Mouse (Mus musculus): ENCODE data around the gene Rnf10. TPM values are rescaled to one million over a fixed set of nuclear protein-coding genes. Genes with fewer than 3 reads are reported as not detected.

The Rnf10 gene
- polyA plus RNA-seq, 1 experiment = 178 TPM

- Histone ChIP-seq H3K36me3 (ENCODE audit: control insufficient read depth, insufficient read depth, low read length) (peaks cover 29% of the 10 kb centered on the region), H3K4me3 (ENCODE audit: control insufficient read depth, insufficient read depth, low read length) (peak overlapping the region; percentile 76), H3K27ac (ENCODE audit: control insufficient read depth, insufficient read depth, low read length) (no peak overlapping the region), H3K27me3 (ENCODE audit: control insufficient read depth, insufficient read depth, low read length) (no peaks in the 10 kb centered on the region; the same call in 1 of the 2 replicates), H3K4me1 (replicated peaks; ENCODE audit: control insufficient read depth, insufficient read depth, low read length) (peaks cover 13% of the 10 kb centered on the region)
- TF ChIP-seq POLR2A (IDR thresholded peaks at IDR 0.05; ENCODE audit: control insufficient read depth, extremely low read depth, insufficient read depth, low read length, poor library complexity) (peak; percentile 80), CTCF (IDR thresholded peaks at IDR 0.05; ENCODE audit: borderline replicate concordance, control insufficient read depth, extremely low read depth, insufficient read depth, low read length, poor library complexity) (no peak)
- WGBS = under 1% methylated on average over 88 of the region's 88 CpGs
- peak; percentile 93 for DNase-seq
These were observed 34.6 kb downstream of the Rnf10 start for GRCm38 (mm10) chr5:115237803-115238728.

- no peak within 1 kb of the TSS for H3K27ac ChIP-seq (ENCODE audit: control insufficient read depth, insufficient read depth, low read length)
- TF ChIP-seq CTCF (IDR thresholded peaks at IDR 0.05; ENCODE audit: borderline replicate concordance, control insufficient read depth, extremely low read depth, insufficient read depth, low read length, poor library complexity) (peak; percentile 87; the same call in 1 of the 2 replicates), POLR2A (IDR thresholded peaks at IDR 0.05; ENCODE audit: control insufficient read depth, extremely low read depth, insufficient read depth, low read length, poor library complexity) (no peak)
- no peaks in the 10 kb centered on the region; the same call in 1 of the 2 replicates for H3K27me3 ChIP-seq (ENCODE audit: control insufficient read depth, insufficient read depth, low read length)
- peaks cover 13% of the 10 kb centered on the region for H3K4me1 ChIP-seq (replicated peaks; ENCODE audit: control insufficient read depth, insufficient read depth, low read length)
- 3% methylated on average over 21 of the region's 21 CpGs for WGBS
- peak; percentile 89 for DNase-seq
- peak within 1 kb of the TSS; percentile 44 for H3K4me3 ChIP-seq (ENCODE audit: control insufficient read depth, insufficient read depth, low read length)
- peaks cover 7% of the 10 kb centered on the region for H3K36me3 ChIP-seq (ENCODE audit: control insufficient read depth, insufficient read depth, low read length)
These were observed 36.9 kb downstream of the Rnf10 start, which contains the start of gene Pop5 for GRCm38 (mm10) chr5:115235786-115236263. TSS of gene Pop5 (plus strand) at chr5:115235836.

- no peaks in the 10 kb centered on the region; the same call in 1 of the 2 replicates for H3K27me3 ChIP-seq (ENCODE audit: control insufficient read depth, insufficient read depth, low read length)
- no peak overlapping the region for H3K27ac ChIP-seq (ENCODE audit: control insufficient read depth, insufficient read depth, low read length)
- peak; percentile 43 for DNase-seq
- 1% methylated on average over 45 of the region's 45 CpGs for WGBS
- TF ChIP-seq POLR2A (IDR thresholded peaks at IDR 0.05; ENCODE audit: control insufficient read depth, extremely low read depth, insufficient read depth, low read length, poor library complexity) (no peak), CTCF (IDR thresholded peaks at IDR 0.05; ENCODE audit: borderline replicate concordance, control insufficient read depth, extremely low read depth, insufficient read depth, low read length, poor library complexity) (peak; percentile 52; the same call in 1 of the 2 replicates)
- peaks cover 2% of the 10 kb centered on the region for H3K36me3 ChIP-seq (ENCODE audit: control insufficient read depth, insufficient read depth, low read length)
- peak overlapping the region; percentile 44 for H3K4me3 ChIP-seq (ENCODE audit: control insufficient read depth, insufficient read depth, low read length)
- peaks cover 13% of the 10 kb centered on the region for H3K4me1 ChIP-seq (replicated peaks; ENCODE audit: control insufficient read depth, insufficient read depth, low read length)
These were observed 37.4 kb downstream of the Rnf10 start for GRCm38 (mm10) chr5:115235323-115235771.

GRCm38 (mm10) chr5:115234519-115234918 is 38.2 kb downstream of the Rnf10 start:
- H3K4me1 ChIP-seq (replicated peaks; ENCODE audit: control insufficient read depth, insufficient read depth, low read length) = peaks cover 13% of the 10 kb centered on the region
- 86% methylated on average over 6 of the region's 6 CpGs for WGBS
- no peaks in the 10 kb centered on the region for H3K36me3 ChIP-seq (ENCODE audit: control insufficient read depth, insufficient read depth, low read length)
- H3K27ac ChIP-seq (ENCODE audit: control insufficient read depth, insufficient read depth, low read length) = no peak overlapping the region
- DNase-seq = no peak
- no peak for TF ChIP-seq POLR2A (IDR thresholded peaks at IDR 0.05; ENCODE audit: control insufficient read depth, extremely low read depth, insufficient read depth, low read length, poor library complexity)
- no peak for TF ChIP-seq CTCF (IDR thresholded peaks at IDR 0.05; ENCODE audit: borderline replicate concordance, control insufficient read depth, extremely low read depth, insufficient read depth, low read length, poor library complexity)
- no peak overlapping the region for H3K4me3 ChIP-seq (ENCODE audit: control insufficient read depth, insufficient read depth, low read length)
- no peaks in the 10 kb centered on the region; the same call in 1 of the 2 replicates for H3K27me3 ChIP-seq (ENCODE audit: control insufficient read depth, insufficient read depth, low read length)

DNA sequence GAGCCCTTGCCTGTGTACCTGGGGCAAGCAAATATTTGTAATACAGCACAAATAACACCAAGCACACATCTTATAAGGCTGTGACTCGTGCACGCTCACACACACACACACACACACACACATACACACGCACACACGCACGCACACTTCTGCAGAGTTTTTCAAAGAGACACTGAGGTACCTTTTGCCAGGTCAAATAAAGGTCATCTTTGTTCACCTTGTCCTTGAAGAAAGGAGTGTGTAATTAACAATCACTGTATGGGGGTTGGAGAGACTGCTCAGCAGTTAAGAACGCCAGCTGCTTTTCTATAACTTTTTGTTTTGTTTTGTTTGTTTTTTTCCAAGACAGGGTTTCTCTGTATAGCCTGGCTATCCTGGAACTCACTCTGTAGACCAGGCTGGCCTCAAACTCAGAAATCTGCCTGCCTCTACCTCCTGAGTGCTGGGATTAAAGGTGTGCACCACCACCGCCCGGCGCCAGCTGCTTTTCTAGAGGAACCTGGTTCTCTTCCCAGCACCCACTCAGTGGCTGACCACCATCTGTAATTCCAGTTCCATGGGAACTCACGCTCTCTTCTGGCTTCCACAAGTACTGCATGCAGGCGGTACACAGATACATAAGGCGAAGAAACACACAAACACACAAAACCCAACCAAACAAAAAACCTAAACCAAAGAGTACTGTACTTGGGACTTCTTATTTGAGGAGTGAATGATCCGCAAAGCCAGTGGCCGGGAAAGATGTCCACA is 39.5 kb downstream of the Rnf10 start:
- 98% methylated on average over 14 of the region's 14 CpGs for WGBS
- TF ChIP-seq CTCF (IDR thresholded peaks at IDR 0.05; ENCODE audit: borderline replicate concordance, control insufficient read depth, extremely low read depth, insufficient read depth, low read length, poor library complexity) (no peak), POLR2A (IDR thresholded peaks at IDR 0.05; ENCODE audit: control insufficient read depth, extremely low read depth, insufficient read depth, low read length, poor library complexity) (no peak)
- no peak for DNase-seq

DNA sequence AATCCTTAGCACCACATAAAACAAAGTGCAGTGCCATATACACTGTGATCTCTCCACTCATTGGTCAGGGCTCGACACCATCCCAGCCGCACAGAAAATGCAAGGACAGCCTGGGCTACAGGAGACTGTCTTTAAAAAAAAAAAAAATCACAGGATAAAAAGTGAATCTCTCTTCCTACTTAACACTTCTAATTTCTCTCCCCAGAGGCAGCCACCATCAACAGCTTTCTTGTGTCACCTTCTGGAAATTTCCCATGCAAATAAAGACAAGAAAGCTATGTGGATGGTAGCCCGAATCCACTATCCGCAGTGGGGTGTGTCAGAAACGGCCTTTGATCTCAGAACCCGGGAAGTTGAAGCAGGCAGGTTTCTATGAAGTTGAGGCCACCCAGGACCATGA is 40.2 kb downstream of the Rnf10 start:
- Histone ChIP-seq H3K36me3 (ENCODE audit: control insufficient read depth, insufficient read depth, low read length) (no peaks in the 10 kb centered on the region), H3K27ac (ENCODE audit: control insufficient read depth, insufficient read depth, low read length) (no peak overlapping the region), H3K4me3 (ENCODE audit: control insufficient read depth, insufficient read depth, low read length) (no peak overlapping the region), H3K4me1 (replicated peaks; ENCODE audit: control insufficient read depth, insufficient read depth, low read length) (peaks cover 8% of the 10 kb centered on the region), H3K27me3 (ENCODE audit: control insufficient read depth, insufficient read depth, low read length) (no peaks in the 10 kb centered on the region; the same call in 1 of the 2 replicates)
- DNase-seq = no peak
- TF ChIP-seq CTCF (IDR thresholded peaks at IDR 0.05; ENCODE audit: borderline replicate concordance, control insufficient read depth, extremely low read depth, insufficient read depth, low read length, poor library complexity) = no peak
- TF ChIP-seq POLR2A (IDR thresholded peaks at IDR 0.05; ENCODE audit: control insufficient read depth, extremely low read depth, insufficient read depth, low read length, poor library complexity) = no peak
- WGBS = 74% methylated on average over 6 of the region's 6 CpGs

More for the DNA sequence above, 39.5 kb downstream of the Rnf10 start:
- H3K27me3 ChIP-seq (ENCODE audit: control insufficient read depth, insufficient read depth, low read length) = no peaks in the 10 kb centered on the region; the same call in 1 of the 2 replicates
- H3K4me1 ChIP-seq (replicated peaks; ENCODE audit: control insufficient read depth, insufficient read depth, low read length) = peaks cover 9% of the 10 kb centered on the region
- no peak overlapping the region for H3K27ac ChIP-seq (ENCODE audit: control insufficient read depth, insufficient read depth, low read length)
- no peak overlapping the region for H3K4me3 ChIP-seq (ENCODE audit: control insufficient read depth, insufficient read depth, low read length)
- no peaks in the 10 kb centered on the region for H3K36me3 ChIP-seq (ENCODE audit: control insufficient read depth, insufficient read depth, low read length)
